Mouse (Mus musculus) erythroblast, adult 5-6 weeks (primary cell): Measurements from ENCODE around the gene Vmn1r234. TPM values are rescaled to one million over a fixed set of nuclear protein-coding genes. Genes with fewer than 3 reads are reported as not detected.
"Not testable (repeated sequence)": the region's sequence is repeated elsewhere in the genome, so short reads cannot be mapped to it uniquely, and the experiment has no call there.

ENCODE experiments used
- ATAC-seq: replicated peaks from 2 replicates; pipeline ENCODE4 v1.8.0; 2016; ENCODE audit warnings: moderate number of reproducible peaks, mild to moderate bottlenecking, moderate TSS enrichment, inconsistent platforms; ENCODE audit not compliant: poor library complexity, low FRiP score, severe bottlenecking
- total RNA-seq, 2 experiments: library from RNA; stranded (forward) in 1 of 2; stranded (reverse) in 1 of 2; fragments of 150-400 nt in 1 of 2; fragments of 200-764, 138-1000 nt in 1 of 2; gene quantifications; 2 replicates each; pipeline versions ENCODE4 v1.2.3 to v1.2.4; 2015 to 2017; ENCODE audit warnings: low replicate concordance in 2 of 2

The Vmn1r234 gene
- total RNA-seq (2015; ENCODE audit: low replicate concordance) = not detected in 2 replicates
- total RNA-seq (2017; ENCODE audit: low replicate concordance) = not detected in 2 replicates

DNA sequence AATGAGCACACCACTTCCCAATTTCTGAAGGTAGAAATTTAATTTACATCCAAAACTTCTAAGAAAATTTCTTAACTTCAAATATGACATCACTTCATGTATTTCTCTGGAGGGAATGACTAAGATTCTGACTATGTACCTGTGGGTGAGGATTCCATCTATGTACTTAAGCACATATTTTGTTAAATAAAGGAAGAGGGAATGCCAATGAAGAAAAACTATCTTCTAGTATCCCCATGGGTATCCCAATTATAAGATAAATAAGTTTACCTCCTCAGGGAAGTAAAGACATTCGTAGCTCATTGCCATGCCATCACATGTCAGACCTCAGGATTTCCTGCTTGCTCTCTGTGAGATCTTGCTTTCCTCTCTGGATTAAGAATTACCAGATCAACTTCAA is at the start of gene Vmn1r234:
Gene Vmn1r234 (plus strand): TSS at position 301 of the 400 bp plus-strand sequence.
- no peak for ATAC-seq

DNA sequence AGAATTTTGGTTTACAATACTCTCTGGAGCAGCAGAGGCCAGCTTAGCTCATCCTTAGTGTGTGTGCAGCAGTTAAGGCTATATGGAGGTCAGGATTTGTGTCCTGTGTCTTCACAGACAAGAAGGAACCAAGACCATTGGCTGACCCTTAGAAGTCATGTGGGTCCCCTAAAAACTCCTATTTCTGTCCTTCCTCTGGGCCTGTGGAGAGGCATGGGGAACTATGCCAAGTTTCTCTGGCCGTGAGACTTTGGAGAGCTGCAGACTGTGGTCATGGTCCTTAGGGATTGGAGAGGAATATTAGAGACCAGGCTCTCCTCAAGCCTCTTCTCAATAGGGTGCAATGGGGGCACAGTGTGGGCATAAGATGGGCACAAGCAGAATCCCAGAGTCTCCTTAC is 14.8 kb upstream of the Vmn1r234 start:
- not testable (repeated sequence) for ATAC-seq

- no peak for ATAC-seq
These were observed 5.8 kb downstream of the Vmn1r234 start for GRCm38 (mm10) chr17:21231654-21232053.

DNA sequence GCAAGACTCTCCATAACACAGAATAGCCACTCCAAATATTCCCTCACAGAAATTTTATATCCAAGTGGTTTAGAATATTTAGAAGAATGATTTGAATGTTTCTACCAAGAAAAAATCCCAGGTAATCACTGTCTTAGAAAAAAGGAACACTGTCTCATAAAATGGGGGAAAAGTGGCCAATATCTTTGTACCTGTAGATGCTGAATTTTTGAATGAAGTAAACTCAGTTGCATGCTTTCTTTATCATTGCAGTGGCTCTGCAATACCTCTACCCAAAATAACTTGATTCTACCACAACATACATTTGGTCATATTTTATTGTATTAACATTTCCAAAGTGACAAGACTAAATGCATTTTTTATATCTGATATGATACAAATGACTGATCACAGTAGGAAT is 30.2 kb downstream of the Vmn1r234 start, which contains the start of gene Vmn1r235:
Gene Vmn1r235 (plus strand): TSS at position 301 of the 400 bp plus-strand sequence.
- ATAC-seq = no peak

- no peak for ATAC-seq
These were observed 46.2 kb downstream of the Vmn1r234 start for GRCm38 (mm10) chr17:21272103-21272502.

- ATAC-seq = no peak
These were observed 56.8 kb downstream of the Vmn1r234 start, which contains the start of gene Vmn1r236 for GRCm38 (mm10) chr17:21282642-21283041. Gene Vmn1r236 (plus strand): TSS chr17:21282942.

DNA sequence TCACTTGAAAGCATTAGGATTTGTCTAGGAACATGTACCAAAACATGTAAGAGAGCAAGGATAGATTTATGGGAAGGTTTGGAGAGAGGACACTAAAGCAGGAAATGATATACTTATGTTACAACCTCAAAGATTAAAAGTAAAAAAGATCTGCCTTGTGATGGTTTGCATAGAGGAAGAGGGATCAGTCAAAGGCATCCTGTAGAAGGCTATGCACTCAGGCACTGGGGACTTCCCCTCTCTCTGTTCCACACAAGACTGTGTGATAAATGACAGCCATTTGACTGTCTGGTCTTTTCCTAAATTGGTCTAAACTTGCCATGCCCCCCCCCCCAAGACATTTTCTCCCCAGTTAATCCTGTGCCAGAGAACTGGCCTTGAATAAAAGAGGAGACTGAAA is 58.5 kb downstream of the Vmn1r234 start:
- ATAC-seq = no peak

Other genes starting within 250 kb of the Vmn1r234 start
- not detected in 2 replicates for gene Vmn1r233, start 229.6 kb upstream of the Vmn1r234 start, total RNA-seq (2015; ENCODE audit: low replicate concordance)
- gene Vmn1r233, start 229.6 kb upstream of the Vmn1r234 start, total RNA-seq (2017; ENCODE audit: low replicate concordance) = 0.34 TPM in 1 of 2 replicates, not detected in the other
- 4.6 and 5.9 TPM in 2 replicates for gene Zfp160, start 217.2 kb upstream of the Vmn1r234 start, total RNA-seq (2015; ENCODE audit: low replicate concordance)
- 3.6 and 3.9 TPM in 2 replicates for gene Zfp160, start 217.2 kb upstream of the Vmn1r234 start, total RNA-seq (2017; ENCODE audit: low replicate concordance)
- gene Vmn1r235, start 30.3 kb downstream of the Vmn1r234 start, total RNA-seq (2015; ENCODE audit: low replicate concordance) = not detected in 2 replicates
- gene Vmn1r235, start 30.3 kb downstream of the Vmn1r234 start, total RNA-seq (2017; ENCODE audit: low replicate concordance) = 1.7 TPM in 1 of 2 replicates, not detected in the other
- gene Vmn1r236, start 56.9 kb downstream of the Vmn1r234 start, total RNA-seq (2015; ENCODE audit: low replicate concordance) = not detected in 2 replicates
- 0.14 TPM in 1 of 2 replicates, not detected in the other for gene Vmn1r236, start 56.9 kb downstream of the Vmn1r234 start, total RNA-seq (2017; ENCODE audit: low replicate concordance)
- not detected in 2 replicates for gene Vmn1r237, start 85.8 kb downstream of the Vmn1r234 start, total RNA-seq (2015; ENCODE audit: low replicate concordance)
- gene Vmn1r237, start 85.8 kb downstream of the Vmn1r234 start, total RNA-seq (2017; ENCODE audit: low replicate concordance) = 0.42 TPM in 1 of 2 replicates, not detected in the other
- 1.7 and 2.9 TPM in 2 replicates for gene Zfp677, start 157.7 kb downstream of the Vmn1r234 start, total RNA-seq (2015; ENCODE audit: low replicate concordance)
- 2.1 and 4.1 TPM in 2 replicates for gene Zfp677, start 157.7 kb downstream of the Vmn1r234 start, total RNA-seq (2017; ENCODE audit: low replicate concordance)
- 0.58 and 2.7 TPM in 2 replicates for gene Zfp54, start 197.1 kb downstream of the Vmn1r234 start, total RNA-seq (2015; ENCODE audit: low replicate concordance)
- gene Zfp54, start 197.1 kb downstream of the Vmn1r234 start, total RNA-seq (2017; ENCODE audit: low replicate concordance) = 1.3 and 3.8 TPM in 2 replicates
- gene Zfp51, start 224.3 kb downstream of the Vmn1r234 start, total RNA-seq (2015; ENCODE audit: low replicate concordance) = 4.0 and 5.4 TPM in 2 replicates
- gene Zfp51, start 224.3 kb downstream of the Vmn1r234 start, total RNA-seq (2017; ENCODE audit: low replicate concordance) = 1.7 and 4.0 TPM in 2 replicates